Mouse (Mus musculus) spleen, postnatal 14 days (tissue): Measurements from ENCODE around the gene Vmn1r95.
"Not testable (repeated sequence)": the region's sequence is repeated elsewhere in the genome, so short reads cannot be mapped to it uniquely, and the experiment has no call there.

ENCODE experiments used
- DNase-seq, 2 experiments: peaks; one replicate each; pipeline ENCODE4 v3.0.0; 2021 to 2022; ENCODE audit warnings: low spot score in 2 of 2

Gene Vmn1r95

DNA sequence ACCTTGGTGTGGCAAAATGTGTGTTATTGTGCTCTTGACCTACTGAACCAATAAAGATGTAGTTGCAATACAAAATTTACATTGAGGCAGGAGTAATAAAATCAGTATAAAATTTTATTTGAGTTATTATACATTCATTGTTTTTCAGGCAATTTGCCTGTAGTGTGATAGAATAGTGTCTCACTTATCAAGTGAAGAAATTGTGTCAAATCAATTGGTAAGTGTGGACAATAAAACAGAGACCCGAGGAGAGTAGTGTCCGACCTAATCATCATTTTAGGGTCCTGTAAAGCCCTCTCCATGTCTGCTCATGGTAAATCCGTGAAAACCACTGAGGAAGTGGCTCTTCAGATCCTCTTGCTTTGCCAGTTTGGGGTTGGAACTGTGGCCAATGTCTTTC is at the start of gene Vmn1r95:
Gene Vmn1r95, plus strand, starts transcription at position 301 of the 400 bp plus-strand sequence.
- DNase-seq: not testable (repeated sequence)

DNA sequence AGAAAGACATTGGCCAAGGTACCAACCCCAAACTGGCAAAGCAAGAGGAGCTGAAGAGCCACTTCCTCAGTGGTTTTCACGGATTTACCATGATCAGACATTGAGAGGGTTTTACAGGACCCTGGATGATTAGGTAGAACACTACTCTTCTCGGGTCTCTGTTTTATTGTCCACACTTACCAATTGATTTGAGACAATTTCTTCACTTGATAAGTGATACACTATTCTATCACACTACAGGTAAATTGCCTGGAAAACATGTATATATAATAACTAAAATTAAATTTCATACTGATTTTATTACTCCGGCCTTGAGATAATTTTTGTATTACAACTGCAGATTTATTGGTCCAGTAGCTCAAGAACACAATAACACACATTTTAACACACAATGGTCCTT is 25.2 kb upstream of the Vmn1r95 start, which contains the start of gene Vmn1r94:
Gene Vmn1r94, minus strand, starts transcription at position 101 of the 400 bp plus-strand sequence.
- not testable (repeated sequence) for DNase-seq

DNA sequence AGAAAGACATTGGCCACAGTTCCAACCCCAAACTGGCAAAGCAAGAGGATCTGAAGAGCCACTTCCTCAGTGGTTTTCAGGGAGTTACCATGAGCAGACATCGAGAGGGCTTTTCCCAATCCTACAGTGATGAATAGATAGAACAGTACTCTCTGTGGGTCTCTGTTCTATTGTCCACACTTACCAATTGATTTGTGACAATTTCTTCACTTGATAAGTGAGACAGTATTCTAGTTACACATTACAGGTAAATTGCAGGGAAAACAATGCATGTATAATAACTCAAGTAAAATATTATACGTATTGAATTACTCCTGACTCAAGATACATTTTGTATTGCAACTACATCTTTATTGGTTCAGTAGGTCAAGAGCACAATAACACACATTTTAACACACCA is 12.0 kb downstream of the Vmn1r95 start, which contains the start of gene Gm6164:
Gene Gm6164, minus strand, starts transcription at position 101 of the 400 bp plus-strand sequence.
- DNase-seq: not testable (repeated sequence)

DNA sequence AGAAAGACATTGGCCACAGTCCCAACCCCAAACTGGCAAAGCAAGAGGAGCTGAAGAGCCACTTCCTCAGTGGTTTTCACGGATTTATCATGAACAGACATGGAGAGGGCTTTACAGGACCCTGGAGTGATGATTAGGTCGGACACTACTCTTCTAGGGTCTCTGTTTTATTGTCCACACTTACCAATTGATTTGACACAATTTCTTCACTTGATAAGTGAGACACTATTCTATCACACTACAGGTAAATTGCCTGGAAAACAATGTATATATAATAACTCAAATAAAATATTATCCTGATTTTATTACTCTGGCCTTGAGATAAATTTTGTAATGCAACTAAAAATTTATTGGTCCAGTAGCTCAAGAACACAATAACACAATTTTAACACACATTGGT is 40.2 kb downstream of the Vmn1r95 start, which contains the start of gene Gm4498:
Gene Gm4498, minus strand, starts transcription at position 101 of the 400 bp plus-strand sequence.
- DNase-seq: not testable (repeated sequence)
